Mouse (Mus musculus): ENCODE results near the gene Asb17.

DNA sequence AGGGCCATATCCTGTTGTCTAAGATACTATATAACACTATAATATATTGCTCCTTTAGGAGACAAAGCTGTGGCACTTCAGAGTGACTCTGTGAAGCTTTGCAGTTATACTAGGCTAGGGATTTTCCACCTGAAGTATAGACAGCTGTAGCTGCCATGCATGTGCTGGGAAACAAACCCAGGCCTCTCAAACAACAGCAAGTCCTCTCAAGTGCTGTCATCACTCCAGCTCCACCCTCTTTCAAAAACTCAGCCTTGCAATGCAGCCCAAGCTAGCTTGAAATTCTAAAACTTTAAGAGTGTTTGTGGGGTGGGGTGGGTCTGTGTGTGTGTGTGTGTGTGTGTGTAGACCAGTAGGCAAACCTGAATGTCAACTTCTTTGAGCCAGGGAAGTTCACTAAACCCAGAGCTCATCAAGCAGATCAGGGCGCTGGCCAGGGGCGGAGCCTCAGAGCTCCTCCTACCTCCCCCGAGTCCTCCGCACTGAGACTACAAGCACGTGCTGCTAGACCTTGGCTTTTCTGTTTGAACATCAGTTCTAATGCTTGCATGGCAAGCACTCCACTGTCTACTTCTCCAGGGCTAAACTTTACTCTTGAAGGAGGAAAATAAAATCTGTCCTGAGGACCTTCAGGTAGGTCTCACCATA is 5.5 kb downstream of the Asb17 start:
- TF ChIP-seq POLR2A (IDR thresholded peaks at IDR 0.05; ENCODE audit: insufficient read depth, low read depth, low read length) (no peak), CTCF (IDR thresholded peaks at IDR 0.05) (no peak)
